Mouse (Mus musculus) T-cell, adult 2 months (primary cell): ENCODE measurements around the gene Syvn1.

Experiments
- DNase-seq: peaks from one replicate; pipeline ENCODE4 v3.0.0; 2022; ENCODE audit warnings: low spot score

Gene Syvn1

GRCm38 (mm10) chr19:6046294-6047153, at the start of gene Syvn1:
TSS of gene Syvn1 (plus strand) at chr19:6046576.
- peak; percentile 92 for DNase-seq

- no peak for DNase-seq
These were observed 48.2 kb upstream of the Syvn1 start for GRCm38 (mm10) chr19:5998180-5998579.

GRCm38 (mm10) chr19:5999969-6000368, 46.4 kb upstream of the Syvn1 start:
- DNase-seq = no peak

- no peak for DNase-seq
These were observed 40.8 kb upstream of the Syvn1 start for GRCm38 (mm10) chr19:6005541-6005940.

GRCm38 (mm10) chr19:6007013-6007412, 39.4 kb upstream of the Syvn1 start:
- no peak for DNase-seq

GRCm38 (mm10) chr19:6009137-6009536, 37.2 kb upstream of the Syvn1 start:
- DNase-seq = no peak

GRCm38 (mm10) chr19:6013691-6014090, 32.7 kb upstream of the Syvn1 start:
- DNase-seq = no peak

GRCm38 (mm10) chr19:6014991-6015510, 31.3 kb upstream of the Syvn1 start:
- DNase-seq = no peak

- peak; percentile 74 for DNase-seq
These were observed 30.7 kb upstream of the Syvn1 start, which contains the start of gene Capn1 for GRCm38 (mm10) chr19:6015511-6016315. TSS of gene Capn1 (minus strand) at chr19:6015897.

- DNase-seq = no peak
These were observed 29.8 kb upstream of the Syvn1 start for GRCm38 (mm10) chr19:6016532-6016931.

- peak; percentile 89 for DNase-seq
These were observed 28.0 kb upstream of the Syvn1 start for GRCm38 (mm10) chr19:6018142-6019089.

GRCm38 (mm10) chr19:6020276-6020675, 26.1 kb upstream of the Syvn1 start:
- no peak for DNase-seq

GRCm38 (mm10) chr19:6023059-6023458, 23.3 kb upstream of the Syvn1 start:
- no peak for DNase-seq

- DNase-seq = no peak
These were observed 22.4 kb upstream of the Syvn1 start for GRCm38 (mm10) chr19:6023930-6024329.

GRCm38 (mm10) chr19:6028991-6029390, 17.4 kb upstream of the Syvn1 start:
- DNase-seq = no peak

- no peak for DNase-seq
These were observed 16.9 kb upstream of the Syvn1 start for GRCm38 (mm10) chr19:6029426-6029825.

- DNase-seq = no peak
These were observed 15.7 kb upstream of the Syvn1 start for GRCm38 (mm10) chr19:6030520-6031280.

GRCm38 (mm10) chr19:6035966-6036585, 10.3 kb upstream of the Syvn1 start:
- DNase-seq = no peak

- no peak for DNase-seq
These were observed 8.7 kb upstream of the Syvn1 start for GRCm38 (mm10) chr19:6037695-6038094.

GRCm38 (mm10) chr19:6038326-6038725, 8.1 kb upstream of the Syvn1 start:
- no peak for DNase-seq
